ENCODE assay signal across 8 mouse cellular contexts in genomic region chr1:194658459-194659160, GRCm38 (mm10). TPM values are rescaled to one million over a fixed set of nuclear protein-coding genes. Genes with fewer than 3 reads are reported as not detected.
A peak's percentile ranks its signal among the peaks of the same experiment; 100 is the strongest.
DNase-seq lines count a peak whose midpoint lies in the region; ATAC-seq and TF ChIP-seq lines count a peak whose summit lies in the region.
"Had no signal": no experiment of that assay in that cellular context is flagged by ENCODE, and none has a peak within 500 bp of the region (broad histone marks: within the 10 kb centered on the region; RNA-seq: fewer than 3 reads in every experiment).

No protein-coding gene starts in this region.

- ATAC-seq in intestine, embryonic 16.5 days, result peak; percentile 9; the same call in 1 of the 2 replicates
- ATAC-seq in intestine, embryonic 15.5 days, result no peak
- ATAC-seq in heart, embryonic 16.5 days (replicated peaks; ENCODE audit: extremely low read depth, insufficient read depth, low FRiP score), result peak; percentile 49; the same call in 1 of the 2 replicates
- ATAC-seq in limb, embryonic 14.5 days (ENCODE audit: low FRiP score, low read depth), result no peak

- no peak for TF ChIP-seq POLR2A in limb, embryonic 14.5 days (IDR thresholded peaks at IDR 0.05; ENCODE audit: borderline replicate concordance, extremely low read depth, insufficient read depth, insufficient read length)

- H3K27ac ChIP-seq in intestine, embryonic 16.5 days (ENCODE audit: low read length), result peak overlapping the region; percentile 58
- H3K27ac ChIP-seq in intestine, embryonic 15.5 days, result no peak overlapping the region
- peak overlapping the region; percentile 93 for H3K27ac ChIP-seq in brown adipose tissue, adult 24 weeks (replicated peaks; ENCODE audit: low read depth, low read length)
- H3K27ac ChIP-seq in heart, embryonic 16.5 days (ENCODE audit: low read length), result peak overlapping the region; percentile 79
- no peak overlapping the region; the same call in 1 of the 2 replicates for H3K27ac ChIP-seq in limb, embryonic 14.5 days (replicated peaks; ENCODE audit: low read depth, low read length)
- H3K27ac ChIP-seq: liver, embryonic 14.5 days had no signal

- 48% methylated on average over 1 of the region's 1 CpGs for WGBS in intestine, embryonic 16.5 days
- 69% methylated on average over 1 of the region's 1 CpGs for WGBS in intestine, embryonic 15.5 days
- WGBS in heart, embryonic 16.5 days, result 17% methylated on average over 1 of the region's 1 CpGs
- 44% methylated on average over 1 of the region's 1 CpGs for WGBS in limb, embryonic 14.5 days

- H3K4me1 ChIP-seq in intestine, embryonic 16.5 days (ENCODE audit: control insufficient read depth, insufficient read depth, low read length), result peaks cover 17% of the 10 kb centered on the region
- H3K4me1 ChIP-seq in intestine, embryonic 15.5 days (replicated peaks), result peaks cover 10% of the 10 kb centered on the region; the same call in 1 of the 2 replicates
- peaks cover 29% of the 10 kb centered on the region for H3K4me1 ChIP-seq in brown adipose tissue, adult 24 weeks (ENCODE audit: control insufficient read depth, insufficient read depth, insufficient read length, low read length)
- H3K4me1 ChIP-seq in heart, embryonic 16.5 days (ENCODE audit: control insufficient read depth, insufficient read depth, low read length), result peaks cover 33% of the 10 kb centered on the region
- peaks cover 11% of the 10 kb centered on the region for H3K4me1 ChIP-seq in limb, embryonic 14.5 days (ENCODE audit: control insufficient read depth, insufficient read depth, low read length)

- DNase-seq in limb, embryonic 14.5 days (ENCODE audit: low spot score), result peak; percentile 46
- no peak for DNase-seq in frontal cortex, postnatal 36 days (ENCODE audit: low spot score in 2 of 2)
- DNase-seq in yolk sac, embryonic 10.5 days (ENCODE audit: low spot score), result no peak

- no peak overlapping the region for H3K4me2 ChIP-seq in intestine, embryonic 16.5 days (ENCODE audit: low read depth, low read length)
- no peak overlapping the region for H3K4me2 ChIP-seq in intestine, embryonic 15.5 days (replicated peaks)
- H3K4me2 ChIP-seq in heart, embryonic 16.5 days (ENCODE audit: low read depth, low read length), result no peak overlapping the region
- no peak overlapping the region for H3K4me2 ChIP-seq in limb, embryonic 14.5 days (replicated peaks; ENCODE audit: low read depth, low read length, severe bottlenecking)

- no peaks in the 10 kb centered on the region for H3K36me3 ChIP-seq in intestine, embryonic 16.5 days (ENCODE audit: control insufficient read depth, insufficient read depth, low read length)
- H3K36me3 ChIP-seq in intestine, embryonic 15.5 days, result no peaks in the 10 kb centered on the region
- H3K36me3 ChIP-seq in heart, embryonic 16.5 days (ENCODE audit: control insufficient read depth, insufficient read depth), result peaks cover 3% of the 10 kb centered on the region; the same call in 1 of the 2 replicates
- no peaks in the 10 kb centered on the region for H3K36me3 ChIP-seq in limb, embryonic 14.5 days (ENCODE audit: control insufficient read depth, insufficient read depth, low read length)

- H3K9ac ChIP-seq in intestine, embryonic 16.5 days (ENCODE audit: low read depth, low read length), result no peak overlapping the region
- no peak overlapping the region for H3K9ac ChIP-seq in intestine, embryonic 15.5 days
- no peak overlapping the region for H3K9ac ChIP-seq in heart, embryonic 16.5 days (ENCODE audit: low read length)
- H3K9ac ChIP-seq in limb, embryonic 14.5 days (ENCODE audit: low read depth, low read length, severe bottlenecking), result no peak overlapping the region
- H3K9ac ChIP-seq: liver, embryonic 14.5 days had no signal

- no peaks in the 10 kb centered on the region for H3K27me3 ChIP-seq in intestine, embryonic 16.5 days (replicated peaks; ENCODE audit: control insufficient read depth, insufficient read depth, low read length)
- H3K27me3 ChIP-seq in intestine, embryonic 15.5 days (replicated peaks), result no peaks in the 10 kb centered on the region
- H3K27me3 ChIP-seq in heart, embryonic 16.5 days (ENCODE audit: control insufficient read depth, insufficient read depth, low read length), result no peaks in the 10 kb centered on the region
- no peaks in the 10 kb centered on the region for H3K27me3 ChIP-seq in limb, embryonic 14.5 days (ENCODE audit: control insufficient read depth, insufficient read depth, low read length)

- no peak overlapping the region for H3K4me3 ChIP-seq in intestine, embryonic 16.5 days (ENCODE audit: low read length)
- H3K4me3 ChIP-seq in intestine, embryonic 15.5 days (replicated peaks), result no peak overlapping the region
- H3K4me3 ChIP-seq in brown adipose tissue, adult 24 weeks (ENCODE audit: insufficient read depth, low read depth, low read length), result no peak overlapping the region
- H3K4me3 ChIP-seq in heart, embryonic 16.5 days (ENCODE audit: low read length), result no peak overlapping the region
- no peak overlapping the region for H3K4me3 ChIP-seq in limb, embryonic 14.5 days (replicated peaks; ENCODE audit: low read length)

- no peaks in the 10 kb centered on the region for H3K9me3 ChIP-seq in intestine, embryonic 16.5 days (ENCODE audit: control insufficient read depth, low read length)
- H3K9me3 ChIP-seq in intestine, embryonic 15.5 days, result no peaks in the 10 kb centered on the region
- H3K9me3 ChIP-seq in heart, embryonic 16.5 days (replicated peaks; ENCODE audit: control insufficient read depth, low read length), result no peaks in the 10 kb centered on the region
- H3K9me3 ChIP-seq in limb, embryonic 14.5 days (ENCODE audit: control insufficient read depth, low read length), result no peaks in the 10 kb centered on the region

RNA-seq across cellular contexts. Expression of gene Plxna2, which starts 40.6 kb away (rescaled TPM):
- 4.3 and 4.6 TPM in 2 replicates for polyA plus RNA-seq in intestine, embryonic 16.5 days (2015; fragmentation: Nextera tagmentation; extraction: Ambion mirVana)
- 5.6 and 5.9 TPM in 2 replicates for polyA plus RNA-seq in intestine, embryonic 15.5 days (2015; fragmentation: Nextera tagmentation; extraction: Ambion mirVana)
- 5.0 and 6.0 TPM in 2 replicates for polyA plus RNA-seq in brown adipose tissue, adult 24 weeks (2012; ENCODE audit: insufficient read depth, insufficient read length, missing spikeins)
- polyA plus RNA-seq in heart, embryonic 16.5 days (2015; fragmentation: Nextera tagmentation; extraction: Ambion mirVana), result 5.2 and 6.3 TPM in 2 replicates
- polyA plus RNA-seq in limb, embryonic 14.5 days (2012; rRNA removed), result 10.8 and 11.0 TPM in 2 replicates
- 10.2 and 11.9 TPM in 2 replicates for polyA plus RNA-seq in limb, embryonic 14.5 days (2014; fragmentation: Nextera tagmentation; extraction: Ambion mirVana)

Comparison
In these comparisons a context has a peak if more than half of its experiments do, and no peak if none do; other contexts are left out.
1. ATAC-seq: peak in intestine, embryonic 16.5 days (single experiment) and heart, embryonic 16.5 days (single experiment); none in intestine, embryonic 15.5 days (single experiment) and limb, embryonic 14.5 days (single experiment).
2. H3K27ac ChIP-seq: peak in intestine, embryonic 16.5 days (single experiment), brown adipose tissue, adult 24 weeks (single experiment) and heart, embryonic 16.5 days (single experiment); none in intestine, embryonic 15.5 days (single experiment) and limb, embryonic 14.5 days (single experiment).